Mouse (Mus musculus): ENCODE results near the gene Majin. TPM values are rescaled to one million over a fixed set of nuclear protein-coding genes. Genes with fewer than 3 reads are reported as not detected.
A peak's percentile ranks its signal among the peaks of the same experiment; 100 is the strongest.

The Majin gene
- not detected for total RNA-seq (2021)
- long read RNA-seq, result 0 reads

- no peak for DNase-seq (ENCODE audit: low spot score in 2 of 2)
Measured at GRCm38 (mm10) chr19:6184131-6184530, at the start of gene Majin. Majin (plus strand) TSS chr19:6184388.

DNA sequence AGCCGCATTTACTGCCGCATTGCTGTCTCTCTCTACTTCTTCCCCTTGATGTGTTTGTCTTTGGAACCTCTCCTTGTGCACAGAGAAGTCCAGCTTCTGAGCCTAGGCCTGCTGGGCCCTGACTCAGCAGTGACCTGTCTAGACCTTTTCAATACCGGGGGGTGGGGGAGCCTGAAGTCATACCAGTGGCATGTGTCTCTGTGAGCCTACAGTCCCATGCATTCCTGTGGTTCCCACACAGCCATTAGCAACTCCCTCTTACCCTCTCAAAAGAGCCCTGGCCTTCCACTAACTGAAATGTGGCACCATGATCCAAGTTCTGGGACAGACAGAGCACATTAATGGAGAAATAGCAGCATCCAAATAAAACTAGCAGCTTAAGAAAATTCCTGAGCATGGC, 47.8 kb upstream of the Majin start:
- DNase-seq (ENCODE audit: low spot score in 2 of 2), result no peak

- DNase-seq (ENCODE audit: low spot score in 2 of 2), result no peak
Measured at GRCm38 (mm10) chr19:6139701-6140100, 44.5 kb upstream of the Majin start.

DNA sequence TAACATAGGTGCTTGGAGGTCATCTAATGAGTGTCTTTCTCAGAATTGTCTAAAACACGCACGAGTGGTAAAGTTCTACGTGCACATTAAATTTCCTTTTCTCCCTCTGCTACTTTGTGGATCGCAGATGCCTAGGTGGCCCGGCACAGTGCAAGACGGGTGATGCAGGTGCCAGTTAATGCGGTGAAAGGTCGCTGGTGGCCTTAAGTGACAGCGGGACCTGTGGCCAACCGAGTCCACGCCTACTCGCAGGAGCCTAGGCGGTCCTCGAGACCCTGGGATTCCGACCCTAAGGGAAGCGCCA, 43.9 kb upstream of the Majin start:
- no peak for DNase-seq (ENCODE audit: low spot score in 2 of 2)

GRCm38 (mm10) chr19:6140678-6141393, 43.4 kb upstream of the Majin start, which contains the start of gene Batf2:
Batf2 (plus strand) TSS chr19:6140983.
- peak; percentile 91 to 95 for DNase-seq (ENCODE audit: low spot score in 2 of 2)

DNA sequence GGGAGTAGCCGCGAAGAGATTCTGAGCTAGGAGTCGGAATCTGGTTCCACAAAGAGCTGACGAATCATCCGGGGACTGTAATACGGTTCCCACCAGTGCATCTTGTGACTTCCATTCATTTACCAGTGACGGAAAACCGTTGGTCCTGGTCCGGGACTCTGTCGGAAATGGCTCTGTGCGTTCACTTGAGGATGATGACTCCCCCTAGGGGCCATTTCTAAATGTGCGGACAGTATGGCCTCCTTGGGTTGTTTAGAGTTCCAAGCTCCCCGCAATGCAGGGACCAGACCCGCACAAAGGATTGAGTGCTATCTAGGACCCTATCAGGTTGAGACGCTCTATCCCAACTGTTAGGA, 42.8 kb upstream of the Majin start, which contains the start of gene Arl2:
TSS of gene Arl2 (minus strand) at position 155 of the 356 bp plus-strand sequence.
- DNase-seq (ENCODE audit: low spot score in 2 of 2), result peak; percentile 71 to 93

DNA sequence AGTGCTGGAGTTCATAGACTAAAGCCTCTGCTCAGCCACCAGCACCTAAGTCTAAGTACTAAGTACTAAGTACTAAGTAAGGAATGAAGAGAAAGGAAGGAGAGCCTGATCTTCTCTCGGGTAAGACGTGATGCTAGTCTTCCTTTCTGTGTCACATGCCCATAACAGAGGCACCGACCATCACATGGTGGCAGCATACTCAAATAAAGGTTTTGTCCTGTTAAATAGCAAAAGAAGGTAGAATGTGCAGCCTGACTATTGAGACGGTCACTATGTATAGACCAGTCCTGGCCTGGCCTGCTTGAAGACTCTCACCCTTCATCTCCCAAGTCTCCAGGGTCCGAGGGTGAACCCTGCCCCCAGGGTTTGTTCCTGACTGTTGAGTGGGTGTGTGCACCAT, 39.3 kb upstream of the Majin start:
- DNase-seq (ENCODE audit: low spot score in 2 of 2), result no peak

DNA sequence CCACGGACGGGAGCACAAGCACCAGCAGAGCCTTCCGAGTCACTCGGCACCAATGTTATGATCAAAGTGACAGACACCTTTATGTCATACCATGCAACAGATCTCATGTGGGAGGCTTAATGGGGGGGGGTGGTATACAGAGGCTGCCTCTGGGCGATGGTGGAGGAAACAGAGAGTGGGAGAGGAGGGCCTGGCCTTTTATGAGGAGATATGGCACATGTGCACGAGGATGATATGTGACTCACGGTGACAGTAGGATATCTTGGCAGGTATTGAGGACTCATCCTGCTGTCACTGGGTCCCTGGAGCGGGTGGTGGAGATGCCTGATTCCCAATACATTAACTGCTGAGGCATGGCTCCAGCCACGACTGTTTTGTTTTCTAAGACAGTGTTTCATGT, 29.0 kb upstream of the Majin start:
- no peak for DNase-seq (ENCODE audit: low spot score in 2 of 2)

DNA sequence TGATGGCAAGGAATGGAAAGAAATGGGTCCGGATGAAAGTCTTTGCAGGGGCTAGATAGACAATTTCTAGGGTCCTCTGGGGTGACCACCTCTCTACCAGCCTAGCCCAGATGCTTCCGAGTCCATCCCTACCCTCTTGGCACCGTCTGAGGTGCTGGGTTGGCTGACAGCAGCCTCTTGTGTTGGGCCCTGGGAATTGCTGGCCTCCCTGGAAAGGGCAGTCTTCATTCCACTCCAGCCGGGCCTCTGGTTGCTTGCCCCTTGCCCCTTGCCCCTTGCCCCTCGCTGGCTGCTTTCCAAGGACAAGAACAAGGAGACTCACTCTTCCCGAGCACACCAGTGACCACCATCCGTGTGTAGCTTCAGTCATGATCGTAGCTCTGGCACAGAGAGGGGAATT, 27.8 kb upstream of the Majin start:
- no peak for DNase-seq (ENCODE audit: low spot score in 2 of 2)

DNA sequence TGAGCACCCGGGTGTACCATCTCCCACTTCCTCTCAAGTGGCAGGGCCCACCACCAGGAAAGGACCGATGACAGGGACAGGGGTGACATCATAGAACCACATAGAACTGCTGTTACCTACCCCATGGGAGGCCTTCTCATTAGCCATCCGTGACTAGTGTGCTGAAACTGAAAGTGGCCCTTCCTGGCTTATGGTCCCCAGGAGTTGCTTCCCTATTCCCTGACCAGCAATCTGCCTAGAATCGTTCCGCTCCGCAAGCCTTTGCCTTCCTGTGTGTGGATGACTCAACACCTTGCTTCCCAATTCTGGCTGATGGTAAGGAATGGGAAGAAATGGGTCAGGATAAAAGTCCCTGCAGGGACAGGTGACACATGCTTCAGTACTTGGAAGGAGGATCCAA, 27.0 kb upstream of the Majin start:
- no peak for DNase-seq (ENCODE audit: low spot score in 2 of 2)

DNA sequence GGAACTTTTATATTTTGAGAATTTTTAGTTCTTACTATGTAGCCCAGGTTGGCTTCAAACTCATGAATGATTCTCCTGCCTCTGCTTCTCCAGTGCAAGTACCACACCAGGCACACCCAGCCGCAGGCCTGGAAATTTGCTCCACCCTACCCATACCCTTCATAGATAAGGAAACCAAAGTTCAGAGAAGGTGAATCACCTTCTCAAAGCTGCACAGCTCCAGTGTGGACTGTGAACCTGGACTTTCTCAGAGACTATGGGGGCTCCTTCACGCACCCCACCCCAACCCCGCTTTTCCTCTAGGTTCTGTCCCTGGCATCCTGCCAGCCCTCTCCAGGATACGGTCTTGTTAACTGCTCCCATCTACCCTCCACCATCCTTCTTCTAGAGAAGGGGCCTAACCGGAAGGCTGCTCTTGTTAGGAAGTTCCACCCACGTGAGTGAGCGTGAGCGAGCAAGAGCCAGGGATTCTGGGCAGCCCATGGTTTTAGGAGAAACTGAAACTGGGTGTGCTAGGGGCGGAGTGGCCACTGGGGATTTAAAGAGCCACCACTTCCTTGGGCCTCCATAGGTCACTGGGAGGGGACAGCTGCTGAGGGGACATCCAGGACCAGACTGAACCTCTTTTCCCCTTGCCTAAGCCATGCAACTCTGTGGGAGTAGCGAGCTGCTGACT, 20.2 kb upstream of the Majin start:
- no peak for DNase-seq (ENCODE audit: low spot score in 2 of 2)

DNA sequence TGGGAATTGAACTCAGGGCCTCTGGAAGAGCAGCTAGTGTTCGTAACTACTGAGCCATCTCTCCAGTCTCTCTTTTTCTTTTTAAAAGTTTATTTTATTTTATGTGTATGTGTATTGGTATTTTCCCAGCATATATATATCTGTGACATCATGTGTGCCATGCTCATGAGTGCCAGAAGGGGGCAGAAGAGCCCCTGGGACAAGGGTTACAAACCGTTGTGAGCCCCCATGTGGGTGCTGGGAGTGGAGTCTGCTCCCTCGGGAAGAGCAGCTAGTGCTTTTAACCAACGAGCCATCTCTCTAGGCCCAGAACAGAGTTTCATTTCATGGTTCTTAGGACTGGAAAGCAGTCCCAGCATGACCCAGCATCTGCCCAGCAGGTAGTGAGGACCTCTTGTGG, 17.4 kb upstream of the Majin start:
- DNase-seq (ENCODE audit: low spot score in 2 of 2), result no peak

GRCm38 (mm10) chr19:6171215-6171614, 13.0 kb upstream of the Majin start:
- no peak for DNase-seq (ENCODE audit: low spot score in 2 of 2)

DNA sequence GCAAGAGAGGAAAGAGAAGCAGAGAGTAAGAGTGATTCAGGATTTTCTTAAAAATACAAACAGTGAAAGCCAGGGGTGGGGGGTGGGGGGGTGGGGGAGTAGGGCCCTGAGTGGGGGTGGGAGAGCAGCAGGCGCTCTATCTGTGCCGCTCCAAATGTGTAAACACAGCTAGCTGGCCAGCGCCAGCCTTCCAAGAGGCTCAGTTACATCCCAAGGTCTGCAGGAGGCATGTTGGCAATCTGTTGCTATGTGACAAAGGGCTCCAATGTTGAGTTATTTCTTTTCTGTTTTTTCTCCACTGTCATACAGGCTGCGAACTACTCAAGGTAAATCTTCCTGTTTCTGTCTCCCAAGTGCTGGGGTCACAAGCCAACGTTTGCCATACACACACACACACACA, 9.4 kb upstream of the Majin start:
- no peak for DNase-seq (ENCODE audit: low spot score in 2 of 2)

- no peak for DNase-seq (ENCODE audit: low spot score in 2 of 2)
Measured at GRCm38 (mm10) chr19:6178775-6179174, 5.4 kb upstream of the Majin start.

GRCm38 (mm10) chr19:6181629-6182028, 2.6 kb upstream of the Majin start:
- no peak for DNase-seq (ENCODE audit: low spot score in 2 of 2)

DNA sequence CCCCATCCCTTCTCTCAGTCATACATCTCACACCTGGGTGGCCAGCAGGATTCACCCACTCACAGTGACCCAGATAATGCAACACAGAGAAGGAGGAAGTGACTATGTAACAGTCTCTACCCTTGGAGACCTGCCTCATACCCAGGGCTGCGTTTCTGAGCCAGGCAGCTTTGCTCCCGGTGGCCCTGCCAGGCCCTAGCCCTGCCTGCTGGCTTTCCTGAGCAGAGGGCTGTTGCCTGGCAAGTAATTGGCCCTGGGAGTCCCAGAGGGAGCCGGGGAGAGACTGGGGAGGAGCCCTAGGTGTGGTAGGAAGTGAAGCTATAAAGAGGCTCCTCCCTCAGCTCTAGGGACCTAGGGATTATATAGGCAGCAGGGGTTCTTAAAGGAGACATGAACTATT, 1.7 kb upstream of the Majin start:
- DNase-seq (ENCODE audit: low spot score in 2 of 2), result no peak

GRCm38 (mm10) chr19:6204265-6204664, 20.1 kb downstream of the Majin start:
- no peak for DNase-seq (ENCODE audit: low spot score in 2 of 2)

- DNase-seq (ENCODE audit: low spot score in 2 of 2), result no peak
Measured at GRCm38 (mm10) chr19:6206716-6207115, 22.5 kb downstream of the Majin start.

DNA sequence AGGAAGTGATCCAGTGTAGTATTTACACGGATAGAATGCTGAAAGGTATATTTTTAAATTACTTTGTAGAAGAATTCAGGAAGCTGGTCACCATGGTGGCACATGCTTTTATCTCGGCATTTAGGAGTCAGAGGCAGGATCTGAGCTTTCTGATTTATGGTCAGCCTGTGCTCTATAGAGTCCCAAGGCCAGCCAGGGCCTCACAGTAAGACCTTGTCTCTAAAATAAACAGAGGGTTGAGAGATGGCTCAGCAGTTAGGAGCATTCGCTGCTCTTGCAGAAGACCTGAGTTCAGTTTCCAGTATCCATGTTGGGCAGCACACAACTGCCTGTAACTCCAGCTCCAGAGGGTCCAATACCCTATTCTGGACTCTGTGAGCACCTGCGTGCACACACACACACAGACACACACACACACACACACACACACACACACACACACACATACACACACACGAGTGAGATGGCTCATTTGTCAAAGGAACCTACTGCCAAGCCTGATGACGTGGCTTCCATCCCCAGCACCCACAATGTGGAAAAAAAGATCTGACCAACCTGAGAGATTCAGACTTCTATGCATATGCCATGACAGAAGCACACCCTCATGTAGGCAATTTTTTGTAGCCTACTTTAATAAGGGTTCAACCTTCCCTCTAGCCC, 32.0 kb downstream of the Majin start:
- DNase-seq (ENCODE audit: low spot score in 2 of 2), result no peak

DNA sequence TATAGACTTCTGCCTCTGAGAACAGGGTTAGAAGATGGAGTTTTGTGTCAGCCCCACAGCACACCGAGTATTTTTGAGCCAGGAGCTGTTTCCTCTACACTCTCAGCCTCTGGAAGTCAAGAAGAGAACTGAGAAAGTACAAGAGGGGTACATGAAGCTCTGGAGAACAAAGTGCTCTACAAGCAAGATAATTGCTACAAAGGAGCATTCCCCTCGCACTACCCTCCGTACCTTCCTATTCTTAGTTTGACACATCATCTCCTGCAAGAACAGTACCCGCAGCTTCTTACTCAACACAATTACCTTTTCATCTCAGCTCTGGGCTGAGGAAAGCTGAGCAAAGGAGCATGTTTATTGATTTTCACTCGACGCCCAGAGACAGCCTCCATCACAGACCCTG, 34.4 kb downstream of the Majin start:
- no peak for DNase-seq (ENCODE audit: low spot score in 2 of 2)

DNA sequence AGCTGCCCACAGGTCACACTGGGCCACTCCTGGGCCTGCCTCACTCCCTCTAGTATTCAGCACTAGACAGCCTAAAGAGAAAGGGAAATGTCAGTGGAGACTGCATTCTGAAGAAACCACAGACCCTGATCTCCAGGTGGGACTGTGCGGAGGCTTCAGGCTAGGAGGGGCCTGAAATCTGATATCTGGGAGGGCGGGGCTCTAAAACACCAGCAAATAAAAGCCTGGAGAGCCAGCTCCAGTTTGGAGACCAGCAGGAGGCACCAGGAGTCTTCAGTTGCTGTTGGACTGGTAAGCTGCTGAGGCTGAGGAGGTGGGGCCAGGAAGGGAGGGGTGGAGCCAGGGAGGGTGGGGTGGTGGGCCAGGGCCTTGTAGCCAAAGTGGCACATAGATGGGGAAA, 41.9 kb downstream of the Majin start, which contains the start of gene Gpha2:
TSS of gene Gpha2 (plus strand) at position 246 of the 400 bp plus-strand sequence.
- DNase-seq (ENCODE audit: low spot score in 2 of 2), result no peak

- DNase-seq (ENCODE audit: low spot score in 2 of 2), result no peak
Measured at GRCm38 (mm10) chr19:6226763-6227162, 42.6 kb downstream of the Majin start.
